Mouse (Mus musculus) MEL (cell line): Measurements from ENCODE around the gene Dlg2. TPM values are rescaled to one million over a fixed set of nuclear protein-coding genes. Genes with fewer than 3 reads are reported as not detected.

Source experiments
- DNase-seq: peaks from one replicate; pipeline ENCODE4 v3.0.0; 2011; ENCODE audit warnings: low read depth, low spot score
- H3K27ac ChIP-seq: 2 replicates; pipeline ENCODE4 v1.5.1; 2012; ENCODE audit warnings: low read depth, mild to moderate bottlenecking, control low read depth, low read length, moderate library complexity; ENCODE audit not compliant: control insufficient read depth
- H3K27me3 ChIP-seq, 2 experiments: fragments of 150-350 bp in 1 of 2; sonication (generic) in 1 of 2; 2 replicates each; pipeline ENCODE4 v1.6.1; 2012; ENCODE audit warnings: low read length in 2 of 2, mild to moderate bottlenecking in 2 of 2, improper control_type of control experiment in 1 of 2, moderate library complexity in 1 of 2; ENCODE audit not compliant: insufficient read depth in 2 of 2, control insufficient read depth in 1 of 2
- H3K36me3 ChIP-seq, 2 experiments: 2 replicates each; pipeline ENCODE4 v1.6.1; 2012 to 2014; ENCODE audit warnings: low read length in 2 of 2, improper control_type of control experiment in 1 of 2, inconsistent platforms in 1 of 2, mild to moderate bottlenecking in 1 of 2; ENCODE audit not compliant: insufficient read depth in 2 of 2, control insufficient read depth in 1 of 2
- H3K4me1 ChIP-seq, 2 experiments: fragments of 150-350 bp in 1 of 2; sonication (generic) in 1 of 2; 2 replicates each; pipeline ENCODE4 v1.6.1; 2012; ENCODE audit warnings: low read length in 2 of 2, improper control_type of control experiment in 1 of 2, mild to moderate bottlenecking in 1 of 2; ENCODE audit not compliant: insufficient read depth in 2 of 2, control insufficient read depth in 1 of 2
- H3K4me3 ChIP-seq, 2 experiments: fragments of 150-350 bp in 1 of 2; sonication (generic) in 1 of 2; 2 replicates each; pipeline ENCODE4 v1.5.1; 2012; ENCODE audit warnings: low read depth in 2 of 2, low read length in 2 of 2, mild to moderate bottlenecking in 2 of 2, moderate library complexity in 2 of 2, control low read depth in 1 of 2, improper control_type of control experiment in 1 of 2; ENCODE audit not compliant: control insufficient read depth in 1 of 2, insufficient read depth in 1 of 2
- H3K79me2 ChIP-seq: 2 replicates; pipeline ENCODE4 v1.6.1; 2012; ENCODE audit warnings: mild to moderate bottlenecking, low read length, moderate library complexity; ENCODE audit not compliant: control insufficient read depth, poor library complexity, insufficient read depth
- H3K9ac ChIP-seq: 2 replicates; pipeline ENCODE4 v1.6.1; 2012; ENCODE audit warnings: low read depth, mild to moderate bottlenecking, control low read depth, low read length, moderate library complexity; ENCODE audit not compliant: control insufficient read depth, poor library complexity, severe bottlenecking
- H3K9me3 ChIP-seq: fragments of 150-350 bp; sonication (generic); replicated peaks from 2 replicates; pipeline ENCODE4 v1.6.1; 2012; ENCODE audit warnings: mild to moderate bottlenecking, low read length, improper control_type of control experiment, moderate library complexity; ENCODE audit not compliant: insufficient read depth
- CHD2 ChIP-seq: IDR thresholded peaks from 2 replicates; pipeline ENCODE4 v1.6.1; 2011; ENCODE audit warnings: low read length, improper control_type of control experiment
- E2F4 ChIP-seq: IDR thresholded peaks from 2 replicates; pipeline ENCODE4 v1.6.1; 2011; ENCODE audit warnings: low read depth, low read length, improper control_type of control experiment, borderline replicate concordance
- EP300 ChIP-seq, 2 experiments: IDR thresholded peaks; 2 replicates each; pipeline ENCODE4 v1.6.1; 2011; ENCODE audit warnings: improper control_type of control experiment in 2 of 2, low read length in 2 of 2, low read depth in 1 of 2, mild to moderate bottlenecking in 1 of 2
- GABPA ChIP-seq: IDR thresholded peaks from 2 replicates; pipeline ENCODE4 v1.6.1; 2012; ENCODE audit warnings: low read depth, mild to moderate bottlenecking, inconsistent platforms, low read length, improper control_type of control experiment, moderate library complexity
- GATA1 ChIP-seq: IDR thresholded peaks from 2 replicates; pipeline ENCODE4 v1.6.1; 2011; ENCODE audit warnings: low read depth, low read length, improper control_type of control experiment
- MAX ChIP-seq: IDR thresholded peaks from 2 replicates; pipeline ENCODE4 v1.6.1; 2011; ENCODE audit warnings: low read length, improper control_type of control experiment
- MAZ ChIP-seq: IDR thresholded peaks from 2 replicates; pipeline ENCODE4 v1.6.1; 2012; ENCODE audit warnings: low read depth, mild to moderate bottlenecking, inconsistent platforms, low read length, improper control_type of control experiment
- MXI1 ChIP-seq: IDR thresholded peaks from 2 replicates; pipeline ENCODE4 v1.6.1; 2011; ENCODE audit warnings: mild to moderate bottlenecking, low read depth, low read length, improper control_type of control experiment
- MYB ChIP-seq: IDR thresholded peaks from 2 replicates; pipeline ENCODE4 v1.6.1; 2011; ENCODE audit warnings: mild to moderate bottlenecking, low read depth, low read length, improper control_type of control experiment
- MYC ChIP-seq: IDR thresholded peaks from 2 replicates; pipeline ENCODE4 v1.6.1; 2011; ENCODE audit warnings: low read depth, mild to moderate bottlenecking, low read length, improper control_type of control experiment, moderate library complexity
- NELFE ChIP-seq: IDR thresholded peaks from 2 replicates; pipeline ENCODE4 v1.6.1; 2011; ENCODE audit warnings: low read depth, low read length, improper control_type of control experiment
- POLR2AphosphoS2 ChIP-seq: IDR thresholded peaks from 2 replicates; pipeline ENCODE4 v1.6.1; 2011; ENCODE audit warnings: low read length, improper control_type of control experiment
- POLR2AphosphoS5 ChIP-seq: IDR thresholded peaks from 2 replicates; pipeline ENCODE4 v1.6.1; 2012; ENCODE audit warnings: low read depth, borderline replicate concordance, mild to moderate bottlenecking, inconsistent platforms, low read length, moderate library complexity, mixed read lengths
- SIN3A ChIP-seq: IDR thresholded peaks from 2 replicates; pipeline ENCODE4 v1.6.1; 2012; ENCODE audit warnings: low read length, improper control_type of control experiment, inconsistent platforms
- TAL1 ChIP-seq: IDR thresholded peaks from 2 replicates; pipeline ENCODE4 v1.6.1; 2012; ENCODE audit warnings: mild to moderate bottlenecking, inconsistent platforms, low read length, moderate library complexity, mixed read lengths
- TBP ChIP-seq: IDR thresholded peaks from 2 replicates; pipeline ENCODE4 v1.8.0; 2011; ENCODE audit warnings: low read depth, low read length, improper control_type of control experiment
- USF1 ChIP-seq: IDR thresholded peaks from 2 replicates; pipeline ENCODE4 v1.6.1; 2014; ENCODE audit warnings: low read depth, mild to moderate bottlenecking, inconsistent platforms, low read length, improper control_type of control experiment, moderate library complexity
- ZMIZ1 ChIP-seq: IDR thresholded peaks from 2 replicates; pipeline ENCODE4 v1.6.1; 2012; ENCODE audit warnings: low read depth, mild to moderate bottlenecking, inconsistent platforms, low read length, improper control_type of control experiment, moderate library complexity
- ZNF384 ChIP-seq: IDR thresholded peaks from 2 replicates; pipeline ENCODE4 v1.6.1; 2012; ENCODE audit warnings: low read depth, mild to moderate bottlenecking, inconsistent platforms, low read length, improper control_type of control experiment
- polyA plus RNA-seq, 2 experiments: library from polyadenylated mRNA; stranded (reverse) in 1 of 2; unstranded in 1 of 2; fragments of >175 nt in 1 of 2; fragments of >200 nt in 1 of 2; gene quantifications; 2 replicates each; pipeline versions ENCODE4 v1.2.1 to v1.2.4; 2012; ENCODE audit warnings: low replicate concordance in 2 of 2, low read depth in 1 of 2; ENCODE audit not compliant: insufficient read length in 2 of 2, insufficient read depth in 1 of 2, missing spikeins in 1 of 2
- total RNA-seq: library from RNA; depleted of rRNA; stranded (reverse); fragments of 300-350 nt; gene quantifications from 2 replicates; pipeline ENCODE4 v1.2.3, GENCODE M21; 2012

The Dlg2 gene
- total and polyA plus RNA-seq, 3 experiments, result 0.04 TPM; not detected in 2

DNA sequence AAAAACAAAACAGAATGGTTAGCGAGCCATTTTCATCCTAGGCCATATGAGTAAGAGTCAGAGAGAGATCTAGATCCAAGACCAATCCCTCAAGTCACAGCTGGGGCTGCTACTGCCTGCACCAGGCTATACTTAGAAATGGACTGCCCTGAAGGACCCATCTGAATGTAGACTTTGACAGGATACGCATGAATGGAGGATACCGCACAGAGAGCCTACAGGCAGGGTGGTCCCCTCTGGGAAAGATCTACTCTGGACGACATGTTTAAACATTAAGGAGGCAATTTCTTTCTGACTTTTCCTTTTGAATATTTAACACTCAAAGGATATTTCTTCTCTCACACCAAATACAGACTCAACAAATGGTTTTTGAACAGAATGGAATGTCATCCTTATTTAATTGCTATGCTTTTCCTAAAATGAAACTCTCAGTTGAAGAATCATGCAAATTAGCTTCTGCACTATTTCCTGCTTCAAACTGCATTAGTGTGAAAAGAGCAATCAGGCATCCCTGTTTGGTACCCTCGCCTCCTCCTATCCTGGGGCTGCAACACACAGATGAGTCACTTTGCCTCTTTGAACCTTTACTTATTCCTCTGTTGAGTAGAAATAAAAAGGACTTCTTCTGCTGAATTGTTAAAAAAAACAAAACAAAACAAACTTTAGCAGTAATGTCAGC, 1856.9 kb downstream of the Dlg2 start:
- no peaks in the 10 kb centered on the region for H3K4me1 ChIP-seq
- no peak for DNase-seq
- no peaks in the 10 kb centered on the region; a peak in 1 of 4 replicates for H3K27me3 ChIP-seq
- no peak overlapping the region for H3K27ac ChIP-seq
- no peak overlapping the region for H3K9ac ChIP-seq
- TF ChIP-seq GATA1, result no peak
- no peaks in the 10 kb centered on the region for H3K36me3 ChIP-seq
- no peaks in the 10 kb centered on the region for H3K79me2 ChIP-seq
- H3K9me3 ChIP-seq, result no peaks in the 10 kb centered on the region
- H3K4me3 ChIP-seq, result no peak overlapping the region

DNA sequence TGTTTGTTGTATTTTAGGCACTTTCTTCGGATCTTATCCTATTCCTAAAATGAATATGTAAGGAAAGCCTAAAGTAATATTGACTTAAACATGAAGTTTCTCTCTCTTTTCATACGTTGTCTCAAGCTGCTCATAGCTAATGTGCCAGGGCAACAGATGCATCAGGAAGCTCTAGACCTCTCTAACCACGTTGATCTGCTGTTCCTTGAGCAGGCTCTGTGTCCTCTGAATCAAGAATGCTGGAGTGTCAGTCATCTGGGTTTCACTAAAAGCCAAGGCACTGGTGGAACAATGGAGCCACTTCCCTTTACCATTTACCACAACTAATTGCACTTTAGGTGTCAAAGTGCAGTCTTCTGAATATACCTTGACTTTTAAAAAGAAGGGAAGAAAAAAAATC, 1880.1 kb downstream of the Dlg2 start:
- Histone ChIP-seq H3K4me1 (no peaks in the 10 kb centered on the region), H3K4me3 (no peak overlapping the region), H3K79me2 (no peaks in the 10 kb centered on the region), H3K36me3 (no peaks in the 10 kb centered on the region), H3K9ac (no peak overlapping the region), H3K9me3 (no peaks in the 10 kb centered on the region), H3K27me3 (no peaks in the 10 kb centered on the region), H3K27ac (no peak overlapping the region)
- no peak for TF ChIP-seq TAL1
- DNase-seq, result no peak

DNA sequence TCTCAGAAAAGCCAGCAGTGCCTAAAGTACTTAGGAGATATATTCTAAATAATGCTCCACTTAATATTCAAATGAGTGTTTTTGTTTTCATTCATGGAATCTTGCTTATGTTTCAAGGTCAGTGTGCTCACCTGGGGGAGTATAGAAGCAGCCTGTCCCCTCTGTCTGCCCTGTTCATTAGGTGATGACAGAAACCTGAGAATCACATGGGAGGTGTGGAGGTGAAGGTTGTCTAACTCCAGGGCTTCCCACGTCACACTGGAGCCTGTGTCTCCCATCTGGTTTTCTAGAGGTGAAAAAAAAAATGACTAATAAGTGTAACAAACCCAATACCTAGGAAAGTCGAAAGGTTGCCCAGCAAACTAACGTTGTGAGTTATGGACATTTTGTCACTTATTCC, 1886.9 kb downstream of the Dlg2 start:
- H3K27ac ChIP-seq, result no peak overlapping the region
- H3K27me3 ChIP-seq, result no peaks in the 10 kb centered on the region
- no peak overlapping the region for H3K4me3 ChIP-seq
- TF ChIP-seq CHD2 (no peak), ZMIZ1 (no peak), EP300 (IDR thresholded peaks at IDR 0.05; ENCODE audit: low read depth in 1 of 2, low read length in 2 of 2) (no peak), MYB (no peak), E2F4 (no peak), SIN3A (no peak), ZNF384 (no peak), MYC (no peak), MAX (no peak), TBP (no peak), POLR2AphosphoS2 (no peak), GABPA (no peak), MAZ (no peak), USF1 (no peak), POLR2AphosphoS5 (no peak), MXI1 (no peak), NELFE (no peak)
- no peaks in the 10 kb centered on the region for H3K79me2 ChIP-seq
- no peaks in the 10 kb centered on the region for H3K9me3 ChIP-seq
- H3K9ac ChIP-seq, result no peak overlapping the region
- DNase-seq, result no peak
- no peaks in the 10 kb centered on the region for H3K4me1 ChIP-seq
- no peaks in the 10 kb centered on the region for H3K36me3 ChIP-seq
